Mouse (Mus musculus): Measurements from ENCODE around the gene Ranbp17.

DNA sequence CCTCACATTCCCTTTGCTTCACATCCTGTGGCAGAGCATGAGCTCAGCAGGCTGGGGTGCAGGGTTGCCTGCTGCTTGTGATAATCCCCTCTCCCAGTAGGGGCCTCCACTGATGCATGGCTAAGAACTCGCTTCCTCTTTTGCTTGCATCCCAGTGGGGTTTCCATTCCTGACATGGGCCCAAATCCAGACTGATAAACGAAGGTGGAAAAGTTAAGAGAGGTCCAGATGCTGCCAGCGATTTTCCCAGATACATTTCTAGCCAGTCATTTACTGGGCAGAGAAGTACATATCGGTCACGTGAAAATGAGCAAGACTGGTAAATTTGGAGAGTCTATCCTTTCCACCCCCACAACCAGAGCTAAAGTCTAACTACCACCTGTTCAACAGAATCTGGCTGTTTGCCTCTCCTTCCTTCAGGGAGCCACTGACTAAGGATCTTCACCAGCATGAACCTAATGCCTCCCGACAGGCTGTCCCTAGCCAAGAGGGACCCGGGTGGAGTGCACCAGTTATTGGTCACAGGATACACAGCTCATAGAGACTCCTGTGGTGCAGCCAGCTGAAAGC, 176.9 kb downstream of the Ranbp17 start:
- TF ChIP-seq CTCF (IDR thresholded peaks at IDR 0.05; ENCODE audit: control insufficient read depth, insufficient read depth, insufficient replicate concordance, low read depth, low read length) (no peak), POLR2A (IDR thresholded peaks at IDR 0.05; ENCODE audit: control insufficient read depth, low read depth, low read length) (no peak)
